Mouse (Mus musculus): Measurements from ENCODE around the gene Il4.

Il4 gene

DNA sequence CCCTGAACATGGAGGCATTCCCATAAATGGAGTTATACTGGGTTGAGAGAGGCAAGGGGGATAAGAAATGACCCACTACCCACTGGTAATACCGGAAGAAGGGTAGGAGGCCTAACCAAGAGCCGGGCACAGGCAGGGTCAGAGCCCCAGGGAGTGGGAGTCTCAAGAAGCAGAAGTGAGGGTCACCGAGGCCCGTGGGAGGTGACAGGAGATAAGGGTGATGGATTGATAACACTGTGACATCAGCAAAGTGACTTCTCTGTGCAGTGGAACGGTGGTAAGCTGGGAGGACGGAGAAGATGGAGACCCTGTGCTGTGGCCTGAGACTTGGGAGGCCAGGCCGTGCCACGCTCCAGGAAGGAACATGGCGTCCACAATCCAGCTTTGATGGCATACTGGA is 5.1 kb upstream of the Il4 start:
- no peak for DNase-seq (ENCODE audit: low read depth)

GRCm38 (mm10) chr11:53622440-53622806 is 4.0 kb upstream of the Il4 start:
- DNase-seq (ENCODE audit: low read depth) = peak; percentile 27

- peak; percentile 25 for DNase-seq (ENCODE audit: low read depth)
Observed at GRCm38 (mm10) chr11:53621582-53622439, 3.3 kb upstream of the Il4 start.

GRCm38 (mm10) chr11:53620094-53620493 is 1.6 kb upstream of the Il4 start:
- no peak for DNase-seq (ENCODE audit: low read depth)

DNA sequence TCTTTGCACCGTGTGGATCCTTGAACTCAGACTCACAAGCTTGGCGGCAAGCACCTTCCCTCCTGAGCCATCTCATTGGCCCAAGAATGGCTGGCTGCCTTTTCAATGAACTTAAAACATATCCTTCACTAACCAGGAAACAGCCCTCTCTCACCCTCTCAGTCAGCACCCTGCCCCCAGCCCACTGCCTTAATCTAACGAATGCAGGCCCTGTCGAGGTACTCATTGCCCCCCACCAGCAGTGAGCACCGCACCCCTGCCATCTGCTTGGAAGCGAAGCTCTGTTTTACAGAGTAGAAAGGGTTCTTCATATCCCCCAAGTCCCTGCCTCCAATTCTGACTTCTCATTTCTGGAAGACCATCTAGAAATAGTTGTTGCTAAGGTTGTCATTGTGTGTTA is 959 bp upstream of the Il4 start:
- DNase-seq (ENCODE audit: low read depth) = no peak

DNA sequence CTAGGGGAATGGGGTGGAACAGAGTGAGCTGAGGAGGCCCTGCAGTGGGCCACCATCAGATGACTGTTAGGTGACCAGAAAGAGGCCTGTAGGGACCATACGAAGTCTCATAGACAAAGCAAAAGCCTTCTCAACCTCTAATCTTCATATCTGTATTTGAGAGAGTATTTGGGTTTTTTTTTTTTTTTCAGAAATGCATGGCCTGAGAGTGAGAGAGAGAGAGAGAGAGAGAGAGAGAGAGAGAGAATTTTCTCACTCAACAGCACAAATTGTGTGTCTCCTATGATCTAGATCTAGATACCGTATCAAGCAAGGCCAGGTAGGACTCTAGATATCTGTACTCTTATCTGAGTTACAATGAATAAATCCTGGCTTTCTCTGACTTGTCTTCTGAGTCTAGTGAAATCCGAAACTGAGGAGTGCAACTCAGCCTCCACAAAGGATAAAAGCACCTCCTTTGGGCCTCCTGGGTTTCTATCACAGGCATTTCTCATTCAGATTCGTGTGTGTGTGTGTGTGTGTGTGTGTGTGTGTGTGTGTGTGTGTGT is 833 bp downstream of the Il4 start:
- DNase-seq (ENCODE audit: low read depth) = no peak

- peak; percentile 71 for DNase-seq (ENCODE audit: low read depth)
Observed at GRCm38 (mm10) chr11:53616748-53617558, 1.5 kb downstream of the Il4 start.

DNA sequence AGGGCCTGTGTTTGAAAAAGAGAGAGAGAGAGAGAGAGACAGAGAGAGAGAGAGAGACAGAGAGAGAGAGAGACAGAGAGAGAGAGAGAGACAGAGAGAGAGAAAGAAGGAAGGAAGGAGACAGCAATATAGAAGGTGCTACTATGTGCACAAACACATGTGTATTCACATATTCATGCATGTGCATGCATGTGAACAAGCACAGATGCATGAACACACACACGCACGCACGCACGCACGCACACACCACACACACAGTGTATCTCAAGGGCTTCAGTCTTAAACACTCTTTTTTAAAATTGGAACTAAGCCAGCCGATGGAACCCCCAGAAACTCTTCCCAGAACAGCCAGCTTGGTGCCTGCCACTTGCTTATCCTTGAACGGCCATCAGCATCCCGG is 2.9 kb downstream of the Il4 start:
- no peak for DNase-seq (ENCODE audit: low read depth)

GRCm38 (mm10) chr11:53615172-53615571 is 3.3 kb downstream of the Il4 start:
- no peak for DNase-seq (ENCODE audit: low read depth)

DNA sequence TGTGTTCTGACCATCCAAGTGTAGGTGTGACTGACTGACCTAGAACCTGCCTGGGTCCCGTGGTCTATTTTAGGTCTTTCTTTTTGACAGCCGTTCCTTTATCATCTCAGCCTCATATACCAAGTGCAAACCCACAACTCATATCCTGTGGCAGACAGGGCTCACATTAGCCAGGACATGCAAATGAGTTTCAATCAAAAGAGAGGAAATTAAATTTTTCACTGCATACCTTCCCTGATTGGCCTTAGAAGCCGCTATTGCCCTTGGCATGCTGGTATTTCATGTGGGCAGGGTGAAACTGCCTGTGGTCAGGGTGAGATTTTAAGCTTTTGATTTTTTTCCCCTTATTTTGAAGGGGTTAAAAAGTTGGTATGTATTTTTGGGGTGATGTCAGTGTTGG is 8.8 kb downstream of the Il4 start:
- no peak for DNase-seq (ENCODE audit: low read depth)

GRCm38 (mm10) chr11:53609231-53609630 is 9.2 kb downstream of the Il4 start:
- peak; percentile 59 for DNase-seq (ENCODE audit: low read depth)

DNA sequence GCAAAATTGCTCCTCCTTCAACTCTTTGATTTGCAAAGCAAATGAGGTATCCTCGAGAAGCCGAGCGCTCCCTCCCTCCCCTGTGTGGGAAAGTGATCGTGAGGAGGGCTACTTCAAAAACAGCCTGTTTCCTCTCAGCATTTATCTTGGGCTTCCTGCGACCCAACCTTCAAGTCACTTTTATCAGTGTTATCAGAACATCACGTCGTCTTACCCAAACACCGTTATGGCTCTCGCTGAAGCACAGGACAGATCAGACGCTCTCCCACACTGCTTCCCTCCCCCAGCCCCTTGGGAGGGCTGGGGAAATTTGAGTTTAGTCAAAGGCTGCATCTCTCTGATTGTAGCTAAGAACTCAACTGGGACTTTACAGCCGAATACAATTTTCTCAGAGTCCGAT is 12.9 kb downstream of the Il4 start:
- DNase-seq (ENCODE audit: low read depth) = peak; percentile 90

GRCm38 (mm10) chr11:53604983-53605382 is 13.5 kb downstream of the Il4 start:
- DNase-seq (ENCODE audit: low read depth) = peak; percentile 41

DNA sequence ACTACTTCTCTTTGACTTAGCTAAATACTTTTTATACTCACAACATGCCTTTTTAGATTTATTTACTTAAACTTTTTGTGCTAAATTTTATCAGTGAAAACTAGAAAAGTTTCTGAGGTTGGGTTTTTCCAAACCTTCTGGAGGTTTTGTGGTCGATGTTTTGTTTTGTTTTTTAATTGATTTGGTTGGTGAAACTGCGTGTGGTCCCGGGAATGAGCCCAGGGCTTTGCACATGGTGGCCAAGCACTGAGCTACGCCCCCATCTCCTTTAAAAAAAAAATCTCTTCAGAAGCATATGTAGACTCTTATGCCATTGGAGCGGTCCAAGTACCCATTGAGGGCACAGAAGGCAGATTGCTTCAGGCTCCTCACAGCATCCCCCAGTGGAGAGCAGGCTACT is 27.4 kb downstream of the Il4 start:
- no peak for DNase-seq (ENCODE audit: low read depth)

DNA sequence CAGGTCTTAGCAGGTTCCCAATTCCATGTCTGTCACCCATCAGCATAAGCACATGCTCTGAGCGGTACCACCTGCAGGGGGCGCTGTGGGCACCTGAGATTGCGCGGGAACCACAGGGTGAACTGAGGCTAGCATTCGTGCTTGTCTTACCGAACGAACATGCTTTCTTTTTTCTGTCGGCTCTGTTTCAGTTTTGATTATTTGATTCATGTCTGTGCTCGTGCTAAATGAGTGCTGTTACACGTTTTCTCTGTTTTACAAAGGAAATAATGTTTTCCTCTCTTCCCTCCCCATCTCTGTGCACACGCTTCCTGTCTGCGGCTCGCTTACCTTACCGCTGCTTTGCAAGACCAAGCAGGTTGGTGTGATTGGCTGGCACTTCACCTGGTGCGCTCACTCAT is 28.1 kb downstream of the Il4 start:
- DNase-seq (ENCODE audit: low read depth) = peak; percentile 79

DNA sequence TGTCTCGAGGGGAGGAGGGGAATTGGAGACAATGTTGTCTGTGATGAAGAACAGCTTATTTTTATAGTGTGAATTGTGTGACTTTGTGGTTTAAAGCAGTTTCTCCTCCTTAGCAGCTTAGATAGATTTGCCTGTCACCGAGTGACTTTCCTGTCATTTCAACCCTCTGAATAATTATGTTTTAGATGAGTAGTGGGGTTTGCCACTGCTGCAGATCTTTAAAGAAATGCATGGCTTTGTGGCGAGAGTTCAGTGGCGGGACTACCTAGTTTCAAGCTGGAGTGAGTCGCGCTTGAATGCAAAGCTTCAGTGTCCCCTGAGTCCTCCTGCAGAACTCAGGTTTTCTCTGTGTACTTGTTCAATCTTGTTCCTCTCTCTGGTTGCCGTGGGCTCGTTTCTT is 30.2 kb downstream of the Il4 start:
- no peak for DNase-seq (ENCODE audit: low read depth)

DNA sequence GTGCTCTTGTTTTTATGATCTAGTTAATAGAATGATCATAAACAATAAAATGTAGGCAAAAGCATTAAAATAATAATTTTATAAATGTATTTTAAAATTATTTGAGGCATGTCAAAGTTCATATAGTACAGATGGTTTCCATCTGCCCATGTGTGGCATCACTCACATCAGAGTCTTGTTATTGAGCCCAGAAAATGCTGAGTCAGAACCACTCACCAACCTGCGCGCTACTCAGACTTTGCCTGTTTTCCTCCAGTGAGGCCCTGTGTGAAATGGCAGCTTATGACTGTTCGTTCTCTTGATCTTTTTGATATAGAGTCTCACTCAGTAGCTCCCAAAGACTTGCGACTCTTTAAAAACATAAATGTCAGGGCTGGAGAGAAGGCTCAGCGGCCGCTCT is 33.0 kb downstream of the Il4 start:
- DNase-seq (ENCODE audit: low read depth) = no peak

DNA sequence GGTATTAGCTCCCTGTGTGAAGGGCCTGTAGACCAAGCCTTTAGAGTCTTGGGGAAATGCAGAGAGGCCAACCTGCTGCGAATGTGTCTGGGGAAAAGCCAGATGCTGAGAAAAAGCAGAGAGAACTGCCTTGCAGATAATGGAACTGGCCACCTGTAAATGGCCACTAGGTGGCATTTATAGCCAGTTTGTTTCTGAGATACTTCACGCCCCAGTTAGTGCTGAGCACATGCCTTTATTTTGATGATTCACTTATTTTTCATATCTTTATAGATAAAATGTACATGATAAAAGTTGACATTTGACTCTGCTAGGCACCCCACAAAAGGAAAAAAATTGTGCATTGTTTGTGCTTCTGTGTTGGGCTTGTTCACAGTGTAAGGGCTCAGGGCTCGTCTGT is 33.6 kb downstream of the Il4 start:
- peak; percentile 76 for DNase-seq (ENCODE audit: low read depth)

DNA sequence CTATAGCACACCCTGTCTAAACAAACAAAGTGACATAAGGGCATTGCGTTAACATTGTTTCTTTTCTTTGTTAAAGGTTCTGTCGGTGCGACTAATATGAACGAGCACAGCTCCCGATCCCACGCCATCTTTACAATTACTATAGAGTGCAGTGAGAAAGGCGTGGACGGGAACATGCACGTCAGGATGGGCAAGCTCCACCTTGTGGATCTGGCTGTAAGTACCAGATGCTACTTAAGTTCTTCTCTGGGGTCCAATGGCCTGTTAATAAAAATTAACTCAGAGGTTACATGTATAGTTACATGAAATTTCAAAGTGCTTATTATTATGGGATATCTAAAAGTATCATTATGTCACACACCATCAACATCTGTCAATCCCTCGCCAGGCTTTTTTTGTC is 35.3 kb downstream of the Il4 start:
- DNase-seq (ENCODE audit: low read depth) = no peak

- DNase-seq (ENCODE audit: low read depth) = peak; percentile 21
Observed at GRCm38 (mm10) chr11:53580562-53580961, 37.9 kb downstream of the Il4 start.

DNA sequence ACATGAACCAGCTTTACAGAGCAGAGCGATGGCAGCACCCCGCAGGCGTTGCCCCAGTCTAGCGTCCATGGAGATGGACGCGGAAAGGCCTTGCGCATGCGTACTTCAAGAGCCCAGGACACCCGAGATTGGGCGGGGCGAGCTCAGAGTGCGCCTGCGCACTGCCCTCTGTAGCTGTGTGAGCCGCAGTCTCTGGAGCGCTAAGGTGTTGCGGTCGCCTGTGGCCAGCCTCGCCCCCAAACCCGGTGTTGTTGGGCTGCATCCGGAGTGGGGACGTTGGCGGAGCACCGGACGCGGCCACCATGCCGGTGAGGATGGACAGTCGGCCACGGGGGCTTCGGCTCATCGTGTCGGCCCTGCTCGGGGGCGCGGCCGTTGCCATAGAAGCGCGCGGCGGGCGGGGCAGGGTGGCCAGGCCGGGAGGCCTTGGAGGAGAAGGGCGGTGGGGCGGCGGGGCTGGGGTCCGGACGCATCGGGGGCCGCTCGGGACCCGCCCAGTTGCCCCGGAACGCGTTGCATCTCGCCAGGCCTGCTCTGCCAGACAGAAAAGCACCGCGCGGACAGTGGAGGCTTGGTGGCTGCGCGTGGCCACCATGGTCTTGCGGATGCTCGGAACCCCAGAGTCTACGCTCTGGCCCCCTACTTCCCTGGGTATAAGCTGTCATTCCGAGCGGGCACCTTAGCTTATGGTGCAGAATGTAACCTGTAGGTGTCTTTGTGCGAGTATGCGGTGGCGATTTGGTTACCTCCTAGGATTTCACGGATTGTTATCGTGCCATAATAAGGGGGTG is 51.0 kb downstream of the Il4 start, which contains the start of gene Kif3a:
TSS of gene Kif3a (plus strand) at position 156 of the 791 bp plus-strand sequence.
- peak; percentile 95 for DNase-seq (ENCODE audit: low read depth)

DNA sequence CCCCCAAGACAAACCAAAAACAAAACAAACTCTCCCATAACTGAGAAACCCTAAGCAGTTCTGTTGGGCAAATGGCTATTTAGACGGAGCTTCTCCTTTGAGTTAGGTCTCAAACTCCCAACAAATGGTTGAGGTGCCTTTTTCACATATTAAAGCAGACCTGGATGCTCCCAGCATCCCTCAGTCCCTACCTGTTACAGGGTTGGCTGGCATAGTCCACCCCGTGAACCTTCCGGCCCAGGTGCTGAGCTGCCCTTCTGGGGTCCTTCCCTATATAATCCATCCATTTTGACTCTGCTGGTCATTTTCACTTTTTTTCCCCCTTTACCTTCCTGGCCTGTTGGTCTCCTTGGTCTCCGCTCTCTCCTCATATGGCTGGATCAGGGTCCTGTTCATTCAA is 51.8 kb downstream of the Il4 start:
- DNase-seq (ENCODE audit: low read depth) = no peak

Measured in 416B (cell line).